Mouse (Mus musculus) ES-Bruce4 (cell line): ENCODE results near the gene Jak2. TPM values are rescaled to one million over a fixed set of nuclear protein-coding genes. Genes with fewer than 3 reads are reported as not detected.

Experiments used
- H3K27ac ChIP-seq: 2 replicates; pipeline ENCODE4 v1.5.1; 2012; ENCODE audit warnings: low read length, inconsistent platforms; ENCODE audit not compliant: insufficient read depth
- H3K27me3 ChIP-seq: 2 replicates; pipeline ENCODE4 v1.6.1; 2012; ENCODE audit warnings: mild to moderate bottlenecking, low read length, inconsistent platforms; ENCODE audit not compliant: control insufficient read depth, poor library complexity, insufficient read depth, severe bottlenecking
- H3K36me3 ChIP-seq: 2 replicates; pipeline ENCODE4 v1.6.1; 2012; ENCODE audit warnings: inconsistent platforms, mild to moderate bottlenecking, low read length, moderate library complexity; ENCODE audit not compliant: control insufficient read depth, poor library complexity, insufficient read depth, severe bottlenecking
- H3K4me1 ChIP-seq: one replicate; pipeline ENCODE4 v1.8.1; 2011; ENCODE audit warnings: low read length; ENCODE audit not compliant: control insufficient read depth, insufficient read depth
- H3K4me3 ChIP-seq: 2 replicates; pipeline ENCODE4 v1.5.1; 2011; ENCODE audit warnings: low read depth, mild to moderate bottlenecking, low read length
- H3K9ac ChIP-seq: 2 replicates; pipeline ENCODE4 v1.6.1; 2012; ENCODE audit warnings: low read depth, mild to moderate bottlenecking, inconsistent platforms; ENCODE audit not compliant: poor library complexity, severe bottlenecking
- H3K9me3 ChIP-seq: replicated peaks from 2 replicates; pipeline ENCODE4 v1.6.1; 2012; ENCODE audit warnings: mild to moderate bottlenecking, low read length, inconsistent platforms; ENCODE audit not compliant: control insufficient read depth, poor library complexity, insufficient read depth, severe bottlenecking
- CTCF ChIP-seq: IDR thresholded peaks from one replicate; pipeline ENCODE4 v1.8.1; 2011; ENCODE audit warnings: low read depth, low read length
- EP300 ChIP-seq: IDR thresholded peaks from 2 replicates; pipeline ENCODE4 v1.6.1; 2011; ENCODE audit warnings: low read depth, low read length; ENCODE audit not compliant: insufficient read depth
- POLR2A ChIP-seq: IDR thresholded peaks from one replicate; pipeline ENCODE4 v1.8.1; 2011; ENCODE audit warnings: low read length; ENCODE audit not compliant: insufficient read depth
- polyA plus RNA-seq: library from polyadenylated mRNA; stranded (reverse); fragments of >200 nt; gene quantifications from 2 replicates; pipeline ENCODE4 v1.2.4, GENCODE M21; 2011; ENCODE audit warnings: low read depth; ENCODE audit not compliant: missing spikeins, insufficient read depth, insufficient read length

The Jak2 gene
- polyA plus RNA-seq, 1 experiment, result 12.6 TPM

DNA sequence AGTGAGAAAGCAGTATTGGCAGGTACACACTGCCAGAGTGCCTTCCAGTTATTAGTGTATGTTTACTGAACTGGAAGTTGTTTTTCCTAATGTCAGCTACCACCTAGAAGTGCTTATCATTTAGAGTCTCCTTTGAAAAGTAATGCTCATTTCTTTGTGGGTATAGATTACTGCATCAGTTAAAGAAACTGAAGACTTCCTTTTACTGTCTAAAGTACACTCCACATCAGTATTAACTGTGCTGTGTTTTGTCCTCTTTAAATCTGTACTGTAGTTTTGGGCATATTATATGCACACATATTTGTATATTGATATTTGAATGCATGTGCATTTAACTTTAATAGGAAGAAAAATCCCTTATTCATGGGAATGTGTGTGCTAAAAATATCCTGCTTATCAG lies 44.5 kb downstream of the Jak2 start:
- no peaks in the 10 kb centered on the region for H3K36me3 ChIP-seq
- no peaks in the 10 kb centered on the region for H3K9me3 ChIP-seq
- H3K27ac ChIP-seq, result no peak overlapping the region
- TF ChIP-seq POLR2A, result no peak
- no peak for TF ChIP-seq CTCF
- TF ChIP-seq EP300, result no peak
- no peak overlapping the region for H3K4me3 ChIP-seq
- no peak overlapping the region for H3K9ac ChIP-seq
- H3K4me1 ChIP-seq, result no peaks in the 10 kb centered on the region
- no peaks in the 10 kb centered on the region for H3K27me3 ChIP-seq

DNA sequence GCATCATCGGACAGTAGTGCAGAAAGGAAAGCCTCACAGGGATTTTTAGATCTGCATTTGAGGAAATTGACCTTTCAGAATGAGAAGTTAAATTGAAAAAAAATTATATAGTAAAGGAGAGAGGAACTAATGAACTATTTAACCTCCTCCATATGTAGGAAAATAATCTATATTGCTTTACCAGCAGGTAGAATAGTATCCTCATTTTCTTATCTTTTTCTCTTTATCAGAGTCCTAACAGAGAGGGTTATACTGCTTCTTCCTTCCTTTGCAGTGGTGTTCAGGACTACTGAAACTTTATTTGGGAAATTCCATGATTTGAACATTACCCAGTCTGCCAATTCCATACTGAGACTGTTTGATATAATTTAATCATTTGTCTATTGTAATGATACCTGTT lies 45.7 kb downstream of the Jak2 start:
- H3K36me3 ChIP-seq, result no peaks in the 10 kb centered on the region
- no peak overlapping the region for H3K9ac ChIP-seq

DNA sequence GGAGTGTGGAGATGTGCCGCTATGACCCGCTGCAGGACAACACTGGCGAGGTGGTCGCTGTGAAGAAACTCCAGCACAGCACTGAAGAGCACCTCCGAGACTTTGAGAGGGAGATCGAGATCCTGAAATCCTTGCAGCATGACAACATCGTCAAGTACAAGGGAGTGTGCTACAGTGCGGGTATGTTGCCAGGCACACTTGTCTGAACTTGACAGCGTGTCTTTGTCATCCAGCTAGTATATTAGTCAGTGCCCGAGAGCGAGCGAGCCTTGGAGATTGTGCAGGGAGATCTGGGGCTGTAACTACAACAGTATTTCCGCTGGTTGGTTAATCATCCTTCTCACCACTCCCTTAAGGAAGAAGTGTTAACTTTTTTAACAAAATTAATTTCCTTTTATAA lies 49.3 kb downstream of the Jak2 start:
- no peak for TF ChIP-seq CTCF
- no peak for TF ChIP-seq POLR2A
- no peak for TF ChIP-seq EP300
- Histone ChIP-seq H3K4me3 (no peak overlapping the region), H3K9me3 (no peaks in the 10 kb centered on the region), H3K27me3 (no peaks in the 10 kb centered on the region; the same call in 1 of the 2 replicates), H3K9ac (no peak overlapping the region), H3K36me3 (no peaks in the 10 kb centered on the region), H3K4me1 (no peaks in the 10 kb centered on the region), H3K27ac (no peak overlapping the region)

More for the DNA sequence above, 45.7 kb downstream of the Jak2 start:
- no peaks in the 10 kb centered on the region for H3K9me3 ChIP-seq
- H3K4me1 ChIP-seq, result no peaks in the 10 kb centered on the region
- no peaks in the 10 kb centered on the region; the same call in 1 of the 2 replicates for H3K27me3 ChIP-seq
- TF ChIP-seq CTCF (no peak), POLR2A (no peak), EP300 (no peak)
- H3K4me3 ChIP-seq, result no peak overlapping the region
- no peak overlapping the region for H3K27ac ChIP-seq

- Histone ChIP-seq H3K4me3 (no peak overlapping the region), H3K4me1 (no peaks in the 10 kb centered on the region), H3K9ac (no peak overlapping the region), H3K36me3 (no peaks in the 10 kb centered on the region), H3K9me3 (no peaks in the 10 kb centered on the region), H3K27ac (no peak overlapping the region), H3K27me3 (no peaks in the 10 kb centered on the region; the same call in 1 of the 2 replicates)
- TF ChIP-seq POLR2A (no peak), CTCF (no peak), EP300 (no peak)
Observed at GRCm38 (mm10) chr19:29302119-29302518, 50.5 kb downstream of the Jak2 start.

DNA sequence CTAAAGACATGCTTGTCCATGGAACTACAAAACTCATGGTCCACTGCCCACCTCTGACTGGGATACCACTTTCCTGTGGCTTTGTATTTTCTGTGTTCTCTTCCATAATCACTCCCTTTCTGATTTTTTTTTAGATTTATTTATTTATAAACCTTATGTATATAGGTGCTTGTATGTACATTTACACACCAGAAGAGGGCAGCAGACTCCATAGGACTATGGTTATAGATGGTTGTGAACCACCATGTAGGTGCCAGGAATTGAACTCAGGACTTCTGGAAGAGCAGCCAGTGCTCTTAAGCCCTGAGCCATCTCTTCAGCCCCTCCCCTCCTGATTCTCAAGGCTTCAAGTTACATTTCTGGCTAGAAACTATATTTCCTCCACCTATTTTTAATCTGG lies 57.2 kb downstream of the Jak2 start:
- Histone ChIP-seq H3K27me3 (no peaks in the 10 kb centered on the region), H3K9me3 (no peaks in the 10 kb centered on the region), H3K36me3 (no peaks in the 10 kb centered on the region), H3K4me3 (no peak overlapping the region), H3K27ac (no peak overlapping the region), H3K4me1 (no peaks in the 10 kb centered on the region), H3K9ac (no peak overlapping the region)
- TF ChIP-seq POLR2A (no peak), CTCF (no peak), EP300 (no peak)

- TF ChIP-seq CTCF, result no peak
- no peak for TF ChIP-seq POLR2A
- no peak for TF ChIP-seq EP300
- H3K9me3 ChIP-seq, result no peaks in the 10 kb centered on the region; the same call in 1 of the 2 replicates
- H3K4me3 ChIP-seq, result no peak overlapping the region
- no peak overlapping the region for H3K27ac ChIP-seq
- H3K36me3 ChIP-seq, result no peaks in the 10 kb centered on the region
- no peaks in the 10 kb centered on the region for H3K4me1 ChIP-seq
- H3K27me3 ChIP-seq, result no peaks in the 10 kb centered on the region
- no peak overlapping the region for H3K9ac ChIP-seq
Observed at GRCm38 (mm10) chr19:29311791-29312190, 60.2 kb downstream of the Jak2 start.
